Mouse (Mus musculus) spleen, postnatal 36 days (tissue): Measurements from ENCODE around the gene Dnmt3a.
A peak's percentile ranks its signal among the peaks of the same experiment; 100 is the strongest.

ENCODE experiments used
- DNase-seq, 2 experiments: peaks; one replicate each; pipeline ENCODE4 v3.0.0; 2022; ENCODE audit warnings: low spot score in 2 of 2, mixed read lengths in 1 of 2

The Dnmt3a gene

DNA sequence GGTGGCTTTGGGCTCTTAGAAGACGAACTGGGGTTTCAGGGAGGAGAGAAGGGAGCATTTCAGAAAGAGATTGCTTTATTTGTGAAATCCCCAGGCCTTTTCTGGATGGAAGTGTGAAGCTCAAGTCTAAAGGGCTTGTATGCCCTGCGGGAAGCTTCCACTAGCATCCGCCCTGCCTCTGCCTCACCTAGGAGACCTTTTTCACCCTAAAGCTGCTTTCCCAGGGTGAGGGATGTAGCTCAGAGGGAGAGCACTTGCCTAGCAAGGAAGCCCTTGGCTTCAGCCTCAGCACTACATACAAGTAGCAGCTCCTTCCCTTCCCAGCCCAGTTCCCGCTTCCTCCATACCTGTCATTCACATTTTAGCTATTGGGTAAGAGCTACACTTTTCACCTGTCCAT, 71.6 kb downstream of the Dnmt3a start:
- no peak for DNase-seq

DNA sequence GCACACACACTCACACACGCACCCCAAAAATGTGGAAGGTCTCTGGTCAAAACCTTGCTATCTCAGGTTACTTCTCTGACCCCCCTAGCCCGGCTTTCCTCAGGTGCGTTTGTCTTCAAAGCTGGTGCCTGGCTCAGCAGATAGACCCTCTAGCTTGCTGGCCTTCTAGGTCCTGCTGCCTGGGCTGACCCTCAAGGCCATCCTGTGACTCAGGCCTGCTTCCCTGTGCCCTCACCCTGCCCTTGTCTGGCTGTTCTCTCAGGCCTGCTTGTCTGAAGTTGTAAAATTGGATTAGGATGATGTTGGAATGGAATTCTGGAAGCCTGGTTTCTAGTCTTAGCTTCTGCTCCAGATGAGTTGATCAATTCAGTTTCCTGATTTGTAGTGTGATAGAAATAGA, 75.7 kb downstream of the Dnmt3a start:
- DNase-seq: no peak

DNA sequence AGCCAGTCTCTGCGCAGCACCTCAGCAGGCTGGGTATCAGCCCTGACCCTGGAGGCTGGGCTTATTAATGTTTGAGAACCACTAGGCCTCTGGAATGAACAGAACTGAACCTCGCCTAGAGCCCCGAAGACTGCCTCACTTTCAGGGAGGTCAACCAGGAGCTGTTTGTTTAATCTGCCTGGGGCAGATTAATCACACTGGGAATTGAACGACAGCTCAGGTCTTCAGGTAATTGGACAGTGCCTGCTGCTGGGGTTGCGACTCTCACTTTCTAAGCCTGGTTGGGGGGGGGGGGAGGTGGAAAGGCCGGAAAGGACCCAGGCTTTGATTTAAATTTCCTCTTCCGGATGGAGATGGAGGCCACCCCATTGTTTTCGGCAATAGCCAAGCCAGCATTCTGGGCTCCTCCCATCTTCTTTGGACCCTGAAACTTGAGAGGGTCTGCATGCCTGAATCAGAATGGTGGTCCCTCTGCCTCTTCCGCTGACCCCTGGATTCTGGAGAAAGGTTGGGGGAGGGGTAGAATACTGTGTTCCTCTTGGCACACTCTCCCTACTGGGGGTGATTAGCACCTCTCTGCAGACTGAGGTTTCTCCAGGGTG, 79.2 kb downstream of the Dnmt3a start:
- DNase-seq: no peak

DNA sequence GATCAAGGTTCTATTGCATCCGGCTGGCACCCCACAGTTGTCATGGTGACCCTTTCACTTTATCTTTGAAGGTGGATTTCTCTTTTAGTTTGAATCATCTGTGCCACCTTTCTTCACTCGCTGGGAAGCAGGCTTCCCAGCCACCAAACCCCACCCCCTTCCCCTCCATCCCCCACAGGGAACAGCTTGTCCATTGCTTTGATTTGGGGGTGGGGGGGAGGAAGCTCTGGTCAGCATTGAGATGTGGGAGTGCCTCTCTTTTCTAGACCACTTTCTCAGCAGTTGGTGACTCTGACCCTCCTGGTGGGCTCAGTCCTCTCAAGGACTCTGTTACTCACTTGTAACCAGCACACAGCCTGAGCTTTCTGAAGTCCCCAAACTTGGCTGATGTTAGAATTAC, 80.8 kb downstream of the Dnmt3a start:
- DNase-seq: no peak

DNA sequence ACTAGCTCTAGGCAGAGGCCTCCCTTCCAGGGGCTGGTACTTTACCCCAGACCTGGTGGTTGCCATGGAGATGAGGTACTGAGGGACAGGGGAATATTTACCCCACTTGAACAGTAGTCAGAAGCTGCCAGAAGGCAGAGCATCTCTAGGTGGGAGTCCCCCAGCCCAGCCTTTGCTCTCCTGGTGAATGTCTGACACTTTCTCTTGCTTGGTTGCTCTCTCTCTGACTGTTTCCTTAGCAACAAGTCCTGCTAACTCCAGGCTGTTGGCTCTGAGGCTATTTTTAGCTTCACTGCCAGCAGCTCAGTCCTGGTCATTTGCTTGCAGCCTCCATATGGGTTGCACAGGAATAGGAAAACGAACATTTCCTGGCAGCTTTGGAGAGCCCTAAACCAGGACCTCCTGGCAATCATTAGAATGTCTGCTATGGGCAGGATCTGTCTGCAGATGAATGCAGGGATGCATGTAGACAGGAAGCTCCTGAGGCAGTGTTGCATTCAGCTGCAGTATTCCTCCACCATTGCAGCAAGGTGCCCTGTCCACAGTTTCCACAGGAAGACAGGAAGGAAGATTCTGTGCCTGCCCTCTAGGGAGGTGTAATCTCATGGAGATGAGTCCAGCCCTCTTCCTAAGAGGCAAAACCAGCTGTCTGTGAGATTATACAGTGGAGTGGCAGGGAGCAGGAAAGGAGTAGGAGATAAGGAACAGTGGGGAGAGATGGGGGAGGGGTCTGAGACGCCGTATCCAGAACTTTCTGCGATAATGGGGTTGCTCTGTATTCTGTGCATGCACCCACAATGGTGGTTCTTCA, 81.9 kb downstream of the Dnmt3a start:
- no peak for DNase-seq

DNA sequence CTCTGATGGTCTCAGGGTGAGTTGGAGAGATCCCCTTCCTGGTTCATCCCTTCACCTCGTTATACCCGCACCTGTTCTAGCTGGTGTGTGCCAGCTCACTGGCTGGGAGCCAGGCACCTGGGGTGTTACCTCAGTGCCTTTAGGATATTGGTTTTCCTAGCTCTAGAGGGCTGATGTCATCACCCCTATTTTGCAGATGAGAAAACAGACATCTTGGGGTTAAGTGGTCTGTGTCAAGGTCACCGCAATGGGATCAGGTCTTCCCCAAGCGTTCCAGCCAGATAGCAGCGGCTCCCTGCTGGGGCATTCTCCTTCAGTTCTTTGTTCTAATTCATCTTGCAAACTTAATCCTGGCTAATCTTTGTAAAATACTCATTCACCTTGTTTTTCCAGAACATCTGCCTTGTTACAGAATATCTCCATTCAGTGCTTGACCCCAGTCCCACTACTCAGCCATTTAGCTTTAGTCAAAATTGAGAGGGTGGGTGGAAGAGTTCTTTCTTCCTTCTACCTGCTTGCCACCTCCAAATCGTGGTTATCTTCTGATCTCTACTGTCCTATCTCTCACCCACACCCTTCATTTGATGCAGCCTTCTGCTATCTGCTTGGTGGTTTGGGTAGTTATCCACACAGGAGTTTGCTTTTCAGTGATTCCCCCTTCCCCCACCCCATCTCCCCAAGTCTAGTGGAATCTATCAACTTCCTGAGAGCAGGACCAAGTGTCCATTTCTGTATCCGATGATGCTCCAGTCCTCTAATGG, 84.2 kb downstream of the Dnmt3a start:
- DNase-seq: no peak

DNA sequence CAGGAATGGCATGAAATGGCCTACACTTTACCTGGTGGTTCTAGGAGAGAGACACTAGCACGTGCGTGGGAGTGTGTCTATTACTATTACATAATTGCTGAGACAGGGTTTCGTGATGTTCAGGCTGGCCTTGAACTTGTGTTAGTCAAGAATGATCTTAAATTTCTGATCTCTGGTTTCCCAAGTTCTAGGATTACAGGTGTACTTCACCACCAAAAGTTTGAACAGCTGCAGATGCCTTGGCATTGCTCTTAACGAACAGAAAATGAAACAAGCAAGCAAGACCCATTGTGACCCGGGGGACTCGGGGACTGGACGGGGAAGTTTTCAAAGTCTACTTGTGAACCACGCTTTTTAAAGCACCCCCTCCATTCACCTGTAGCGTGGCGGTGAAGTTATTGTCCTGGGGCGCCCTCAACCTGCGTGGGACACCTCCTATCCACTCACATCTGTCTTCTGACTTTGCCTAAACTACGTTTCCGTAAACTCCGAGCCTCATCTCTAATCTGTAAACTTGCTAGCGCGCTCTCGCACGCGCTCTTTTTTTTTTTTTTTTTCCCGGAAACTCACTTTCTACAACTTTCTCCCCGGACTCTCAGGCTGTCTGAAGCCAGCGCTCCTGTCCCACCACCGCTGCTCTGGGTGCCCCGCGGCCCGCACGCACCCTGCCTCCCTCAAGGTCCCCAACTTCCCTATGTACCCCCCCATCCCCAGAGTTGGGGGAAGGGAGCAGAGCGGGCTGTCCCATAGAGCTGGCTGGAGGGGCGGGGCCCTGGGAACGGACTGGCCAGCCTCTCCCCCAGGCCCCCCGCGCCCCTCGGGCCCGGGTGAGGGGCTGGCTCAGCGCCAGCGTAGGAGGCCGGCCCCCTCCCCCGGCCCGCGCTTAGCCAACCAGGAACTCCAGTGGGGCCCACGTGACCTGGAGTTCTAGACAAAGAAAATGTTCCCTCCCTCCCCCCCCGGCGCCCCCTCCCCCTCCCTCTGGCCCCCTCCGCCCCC, 85.2 kb downstream of the Dnmt3a start:
- peak; percentile 47 to 57 for DNase-seq

DNA sequence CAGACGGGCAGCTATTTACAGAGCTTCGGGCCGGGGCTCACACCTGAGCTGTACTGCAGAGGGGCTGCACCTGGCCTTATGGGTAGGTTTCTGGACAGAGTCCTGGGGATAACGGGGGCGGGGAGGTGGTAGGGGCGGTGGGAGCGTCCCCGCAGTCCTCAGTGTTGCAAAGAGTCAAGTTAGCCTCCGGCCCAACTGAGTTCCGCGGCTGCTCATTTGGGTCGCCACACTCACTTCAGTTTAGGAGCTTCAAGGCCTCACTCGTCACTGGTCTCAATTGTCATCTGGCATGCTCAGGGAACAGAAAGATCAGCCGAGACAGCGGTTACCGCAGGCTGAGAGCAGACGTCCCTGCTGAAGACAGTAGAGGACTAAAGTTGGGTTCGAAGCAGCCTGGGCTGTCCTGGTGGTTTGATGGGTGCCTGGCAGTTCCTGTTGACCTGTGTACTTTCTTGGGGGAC, 86.0 kb downstream of the Dnmt3a start:
- DNase-seq: peak; percentile 28 to 35

DNA sequence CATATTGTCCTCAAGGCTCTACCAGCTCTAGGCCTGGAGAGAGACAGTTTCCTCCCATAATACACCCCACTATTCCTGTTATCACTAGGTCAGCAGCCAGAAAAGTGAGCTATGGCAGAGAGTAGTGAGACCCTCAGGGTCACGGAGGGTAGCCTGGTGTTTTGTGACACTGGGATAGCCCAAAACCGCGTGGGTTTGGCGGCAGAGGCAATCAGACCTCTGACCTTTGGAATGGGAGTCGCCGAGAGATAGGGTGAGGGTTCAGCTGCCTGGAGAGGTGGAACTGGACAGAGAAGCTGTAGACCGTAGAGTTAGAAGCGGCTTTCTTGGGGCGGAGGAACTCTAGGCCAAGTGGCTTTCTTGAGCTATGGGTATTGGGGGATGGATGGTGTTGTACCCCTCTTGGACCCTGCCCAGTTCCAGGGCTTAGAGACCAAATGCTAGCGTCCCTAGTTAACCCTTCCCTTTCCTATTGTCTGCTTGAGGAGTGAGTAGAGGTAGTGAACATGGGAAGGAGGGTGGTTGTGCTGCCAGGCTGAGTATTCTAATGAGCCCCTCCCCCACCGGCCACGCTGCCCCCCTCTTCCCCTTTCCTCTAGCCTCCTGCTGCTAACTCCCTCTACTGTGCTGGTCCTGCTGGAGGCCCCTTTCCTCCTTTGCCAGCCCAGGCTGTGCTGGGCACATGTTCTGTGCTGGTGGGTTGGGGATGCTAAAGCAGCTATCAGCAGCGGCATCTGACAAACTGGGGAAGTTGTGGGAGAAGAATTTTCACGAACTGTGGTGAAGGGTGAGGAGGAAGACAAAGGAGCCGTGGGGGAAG, 86.6 kb downstream of the Dnmt3a start:
- peak in 1 of 2 experiments; percentile 23 for DNase-seq

DNA sequence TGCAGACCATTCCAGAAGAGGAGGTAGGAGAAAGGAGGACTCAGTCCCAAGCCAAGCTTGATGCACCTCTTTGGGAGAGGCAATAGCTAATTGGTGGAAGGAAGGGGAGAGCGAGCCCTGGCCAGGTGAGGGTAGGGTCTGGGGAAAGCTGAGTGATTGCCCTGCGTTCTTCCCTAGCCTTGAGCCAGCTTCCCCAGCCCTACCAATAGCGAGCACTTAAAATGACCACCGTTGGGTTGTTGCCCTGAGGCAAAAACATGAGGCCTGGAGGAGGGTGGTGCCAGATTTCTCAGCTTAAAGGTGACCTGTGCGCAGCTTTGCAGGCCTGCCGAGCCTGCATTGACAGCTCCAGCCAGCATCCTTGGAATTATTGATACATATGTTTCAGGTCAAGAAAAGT, 87.5 kb downstream of the Dnmt3a start:
- no peak for DNase-seq

DNA sequence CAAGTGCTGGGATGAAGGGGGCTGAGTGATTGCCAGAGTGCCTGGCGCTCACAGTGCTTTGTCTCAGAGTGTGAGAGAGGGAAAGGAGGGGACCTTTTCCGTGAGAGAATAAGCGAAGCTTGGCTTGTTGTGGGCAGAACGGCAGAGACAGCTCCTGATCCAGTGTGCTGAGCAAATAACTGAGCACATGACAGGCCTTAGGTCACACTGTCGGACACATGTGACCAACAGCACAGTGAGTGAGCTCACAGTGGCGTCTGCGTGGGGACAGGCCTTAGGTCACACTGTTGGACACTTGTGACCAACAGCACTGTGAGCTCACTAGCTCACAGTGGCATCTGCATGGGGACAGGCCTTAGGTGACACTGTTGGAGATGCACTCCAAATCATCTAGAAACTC, 88.7 kb downstream of the Dnmt3a start:
- no peak for DNase-seq

DNA sequence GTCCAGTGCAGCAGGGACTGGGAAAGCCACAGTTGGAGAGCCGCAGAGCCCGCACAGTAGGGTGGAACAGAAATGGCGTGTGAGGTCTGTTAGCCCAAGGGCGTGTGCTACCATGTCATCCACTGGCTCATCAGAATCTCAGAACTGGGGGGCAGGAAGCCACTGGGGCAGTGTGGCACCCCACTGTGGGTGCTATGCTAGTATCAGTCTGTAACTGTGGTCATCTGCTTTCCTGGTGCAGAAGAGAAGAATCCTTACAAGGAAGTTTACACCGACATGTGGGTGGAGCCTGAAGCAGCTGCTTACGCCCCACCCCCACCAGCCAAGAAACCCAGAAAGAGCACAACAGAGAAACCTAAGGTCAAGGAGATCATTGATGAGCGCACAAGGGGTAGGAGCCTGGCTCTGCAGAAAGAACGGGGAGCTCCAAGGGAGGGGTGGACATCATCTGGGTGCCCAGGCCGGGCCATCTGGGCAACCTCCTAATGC, 91.3 kb downstream of the Dnmt3a start:
- DNase-seq: peak; percentile 11 to 20

DNA sequence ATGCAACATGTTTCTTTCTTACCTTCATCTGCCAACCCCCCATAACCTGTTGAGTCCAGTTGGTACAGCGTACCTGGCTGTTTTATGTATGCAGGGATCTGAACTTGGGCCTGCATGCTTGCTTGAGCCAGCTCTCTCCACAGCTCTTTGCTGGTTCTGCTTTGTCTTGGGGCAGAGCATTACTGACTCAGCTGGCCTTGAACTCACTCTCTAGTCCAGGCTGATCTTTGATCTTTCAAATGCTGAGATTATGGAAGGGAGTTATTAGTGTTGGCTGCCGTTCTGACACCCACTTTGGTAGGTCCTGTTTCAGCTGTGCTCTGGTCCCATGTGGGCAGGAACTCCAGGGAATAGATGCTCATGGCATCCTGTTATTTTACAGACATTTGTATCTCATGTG, 93.0 kb downstream of the Dnmt3a start:
- no peak for DNase-seq

DNA sequence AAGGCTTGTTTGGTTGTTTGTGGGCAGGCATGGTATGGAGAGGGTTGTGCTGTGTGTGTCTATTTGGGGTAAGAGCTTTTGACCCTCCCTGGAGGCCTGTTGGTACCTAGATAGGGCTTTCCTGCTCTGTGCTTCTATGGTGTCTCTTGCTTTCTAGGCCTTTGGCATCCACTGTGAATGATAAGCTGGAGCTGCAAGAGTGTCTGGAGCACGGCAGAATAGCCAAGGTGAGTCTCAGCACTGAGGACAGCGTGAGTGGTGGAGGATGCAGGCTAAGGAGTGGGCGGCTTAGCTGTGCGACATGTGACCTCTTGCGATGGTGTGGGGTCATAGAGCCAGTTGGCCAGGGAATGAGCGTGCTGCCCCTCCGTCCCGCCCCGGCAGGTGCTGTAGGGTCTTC, 99.6 kb downstream of the Dnmt3a start:
- DNase-seq: no peak

DNA sequence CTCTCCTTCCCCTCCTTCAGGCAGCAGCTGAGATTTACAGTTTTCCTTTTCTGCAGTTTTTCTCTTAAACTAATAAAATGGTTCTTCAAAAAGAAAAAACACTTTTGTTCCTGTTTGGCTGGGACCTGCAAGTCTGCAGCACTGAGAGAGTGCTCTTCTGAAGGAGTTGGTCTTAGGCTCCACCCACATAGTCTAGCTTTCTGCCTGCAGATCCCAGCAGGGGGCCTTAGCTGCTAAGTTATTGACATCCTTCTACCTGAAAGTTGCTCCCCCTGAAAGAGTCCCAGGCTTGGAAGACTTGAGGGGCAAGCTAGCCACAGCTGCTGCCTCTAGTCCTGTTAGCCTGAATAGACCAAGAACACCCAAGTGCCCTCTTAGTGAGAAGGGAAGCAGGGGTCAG, 100.5 kb downstream of the Dnmt3a start:
- DNase-seq: no peak

DNA sequence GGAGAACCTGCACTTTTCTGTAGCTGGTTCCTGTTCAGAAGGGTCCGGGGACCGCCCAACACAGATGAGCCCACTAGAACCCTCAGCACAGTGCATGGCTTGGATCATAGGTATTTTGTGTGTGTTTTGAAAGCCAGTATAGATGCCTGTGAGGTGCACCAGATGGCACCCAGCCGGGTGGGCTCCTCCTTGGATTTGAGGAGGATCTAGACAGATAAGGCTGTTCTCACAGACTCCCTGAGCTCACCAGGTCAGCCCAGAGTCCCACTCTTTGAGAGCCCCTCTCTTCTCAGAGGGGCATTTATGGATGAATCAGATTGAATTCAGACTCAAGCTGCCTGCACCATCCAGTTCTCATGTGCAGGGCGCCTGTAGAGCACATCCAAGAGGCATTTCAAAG, 101.2 kb downstream of the Dnmt3a start:
- DNase-seq: no peak

DNA sequence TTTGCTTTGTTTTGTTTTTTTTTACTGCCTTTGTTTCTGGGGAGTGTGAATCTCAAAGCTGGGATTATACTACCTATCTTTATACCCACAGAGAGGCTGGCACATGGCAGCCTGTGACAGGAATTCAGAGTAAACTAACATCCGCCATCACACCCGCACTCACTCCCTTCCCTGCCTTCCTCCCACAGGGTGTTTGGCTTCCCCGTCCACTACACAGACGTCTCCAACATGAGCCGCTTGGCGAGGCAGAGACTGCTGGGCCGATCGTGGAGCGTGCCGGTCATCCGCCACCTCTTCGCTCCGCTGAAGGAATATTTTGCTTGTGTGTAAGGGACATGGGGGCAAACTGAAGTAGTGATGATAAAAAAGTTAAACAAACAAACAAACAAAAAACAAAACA, 101.6 kb downstream of the Dnmt3a start:
- no peak for DNase-seq

DNA sequence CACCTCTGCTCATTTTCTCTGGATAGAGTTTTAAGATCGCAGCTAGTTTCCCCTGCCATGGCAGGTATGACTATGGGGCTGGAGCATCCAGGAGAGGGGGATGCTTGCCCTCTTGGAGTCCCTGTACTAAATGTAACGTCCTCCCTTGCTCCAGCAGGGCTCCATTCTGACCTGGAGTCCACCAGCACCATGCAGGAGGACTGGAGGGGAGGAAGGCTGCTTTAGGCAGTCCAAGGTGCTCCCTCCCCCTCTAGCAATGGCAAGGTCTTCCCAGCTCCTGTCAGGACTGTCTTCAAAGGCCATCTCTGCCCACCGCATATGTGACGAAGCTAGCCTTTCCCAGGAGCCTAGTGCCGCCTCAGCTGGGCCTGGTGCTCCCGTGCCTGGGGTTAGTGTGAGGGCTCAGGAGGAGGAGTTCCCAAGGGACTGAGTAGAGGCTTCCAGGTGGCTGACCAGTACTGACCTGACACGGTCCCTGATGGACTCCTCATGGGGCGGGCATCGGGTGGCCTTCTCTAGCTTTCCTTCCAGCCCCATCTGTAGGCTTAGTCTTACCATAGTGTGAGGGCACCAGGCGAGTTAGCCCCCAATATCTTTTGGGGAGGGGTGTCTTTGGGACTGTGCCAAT, 104.8 kb downstream of the Dnmt3a start:
- DNase-seq: no peak

DNA sequence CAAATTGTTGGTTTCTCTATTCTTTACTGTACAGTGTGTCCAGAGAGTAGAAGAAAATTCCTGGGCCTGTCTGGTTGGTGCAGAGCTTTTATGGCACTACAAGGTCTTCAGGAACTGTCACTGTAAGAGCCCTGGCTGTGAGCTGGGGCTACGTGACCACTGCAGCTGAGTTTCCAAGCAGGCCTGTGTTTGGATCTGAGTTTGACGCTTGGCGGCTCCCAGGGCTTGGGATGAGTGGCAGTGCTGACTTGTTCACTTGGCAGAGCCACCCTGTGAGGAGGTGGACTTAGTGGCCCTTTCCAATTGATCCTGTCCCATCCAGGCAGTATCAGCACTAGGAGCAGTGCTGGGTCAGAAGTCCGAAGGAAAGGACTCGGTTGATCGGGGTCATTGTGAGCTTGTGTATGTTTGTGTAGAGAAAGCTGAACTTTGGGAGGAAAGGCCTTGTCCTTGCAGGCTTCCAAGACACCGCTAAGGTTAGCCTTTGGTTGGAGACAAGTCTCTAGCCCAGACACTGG, 106.1 kb downstream of the Dnmt3a start:
- no peak for DNase-seq

DNA sequence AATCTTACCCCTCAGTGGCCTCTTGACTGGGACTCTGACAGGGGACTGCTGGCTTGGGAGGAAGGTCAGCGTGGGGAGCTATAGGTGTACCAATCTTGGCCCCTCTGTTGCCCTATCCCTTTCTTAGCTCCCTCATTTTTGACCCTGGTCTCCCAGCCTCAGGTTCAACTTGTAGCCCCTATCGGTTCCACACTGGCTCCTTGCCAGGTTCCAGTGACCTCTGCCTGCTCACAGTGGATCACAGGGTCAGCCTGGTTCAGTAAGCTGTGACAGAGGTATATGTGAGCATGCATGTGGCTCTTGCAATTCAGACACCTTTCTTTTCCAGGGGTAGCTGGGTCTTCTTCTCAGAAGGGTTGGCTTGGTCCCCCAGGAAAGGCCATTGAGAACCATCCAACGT, 110.0 kb downstream of the Dnmt3a start:
- no peak for DNase-seq
